Mouse (Mus musculus) left cerebral cortex, adult 18-20 months (tissue): ENCODE data around the gene Smug1. TPM values are rescaled to one million over a fixed set of nuclear protein-coding genes. Genes with fewer than 3 reads are reported as not detected.
A peak's percentile ranks its signal among the peaks of the same experiment; 100 is the strongest.

Experiments used
- DNase-seq, 2 experiments: peaks; one replicate each; pipeline ENCODE4 v3.0.0; 2021 to 2022; ENCODE audit warnings: low spot score in 2 of 2, mixed read lengths in 1 of 2
- total RNA-seq, 2 experiments: library from RNA; stranded (reverse); gene quantifications; 2 replicates each; pipeline ENCODE4 v1.2.3; 2021

Gene Smug1
- total RNA-seq, 2 experiments from 2014 or later, result 21.8 to 22.6 TPM

DNA sequence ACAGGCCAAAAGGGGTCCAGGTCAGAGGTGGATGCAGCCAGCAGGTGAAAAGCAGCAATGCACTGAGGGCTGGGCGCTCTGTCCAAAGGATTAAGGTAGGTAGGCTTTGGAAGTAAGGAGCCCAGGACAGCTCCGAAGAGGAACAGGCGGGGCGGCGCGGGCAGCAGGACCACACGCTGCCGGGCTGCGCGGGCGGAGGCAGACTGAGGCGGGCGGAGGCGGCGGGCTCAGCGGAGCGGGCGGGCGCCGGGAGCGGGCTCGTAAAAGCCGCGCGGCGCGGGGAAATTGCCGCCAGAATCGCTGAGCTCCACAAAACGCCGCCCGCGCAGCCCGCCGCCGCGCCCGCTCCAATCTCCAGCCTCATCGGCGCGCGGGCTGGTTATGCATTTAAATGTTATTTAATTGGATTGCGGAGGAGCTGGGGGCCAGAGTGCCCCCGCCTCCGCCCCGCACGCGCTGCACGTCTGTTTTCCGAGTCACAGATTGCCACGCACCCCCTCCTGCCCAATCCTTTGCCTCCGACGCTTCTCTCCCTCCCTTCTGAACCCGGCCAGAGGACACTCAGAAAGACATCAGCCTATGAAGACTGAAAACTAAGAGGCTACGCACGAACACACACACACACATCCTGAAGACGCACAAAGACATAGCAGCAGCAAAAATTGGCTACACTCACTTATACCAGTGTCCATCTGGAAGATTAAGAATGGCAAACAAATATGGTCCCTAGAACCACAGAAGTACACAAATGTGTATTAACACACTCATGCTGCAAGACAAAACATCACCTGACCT is 20.1 kb downstream of the Smug1 start:
- peak; percentile 70 to 83 for DNase-seq

DNA sequence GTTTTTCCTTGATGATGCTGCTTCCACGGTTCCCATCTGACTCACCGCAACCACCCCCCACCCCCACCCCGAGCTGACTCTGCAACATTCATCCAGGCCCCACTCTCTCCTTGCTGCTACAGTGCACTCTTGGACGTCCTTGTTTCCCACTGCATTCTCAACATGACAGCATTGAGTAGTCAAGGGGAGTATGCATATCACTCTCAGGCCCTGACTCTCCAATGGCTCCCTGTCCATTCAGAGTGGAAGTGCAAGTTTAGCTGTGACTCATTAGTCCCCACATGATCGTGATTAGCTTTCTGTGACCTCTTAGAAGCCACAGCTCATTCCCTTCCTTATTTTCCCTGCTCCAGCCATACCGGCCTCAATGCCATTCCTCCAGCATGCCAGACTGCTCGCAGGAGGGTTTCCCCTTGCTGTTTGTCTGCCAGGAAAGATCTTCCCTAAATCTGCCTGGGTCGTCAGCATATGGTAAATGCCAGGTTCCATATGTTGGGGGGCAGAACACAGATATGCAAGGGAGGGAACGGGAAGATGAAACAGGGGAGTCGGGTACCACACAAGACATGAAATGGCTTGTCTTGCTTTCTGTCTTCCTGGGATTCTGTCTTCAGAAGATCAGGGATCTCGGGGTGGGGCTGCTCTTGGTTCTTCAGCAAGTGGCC is 21.1 kb downstream of the Smug1 start:
- no peak for DNase-seq

DNA sequence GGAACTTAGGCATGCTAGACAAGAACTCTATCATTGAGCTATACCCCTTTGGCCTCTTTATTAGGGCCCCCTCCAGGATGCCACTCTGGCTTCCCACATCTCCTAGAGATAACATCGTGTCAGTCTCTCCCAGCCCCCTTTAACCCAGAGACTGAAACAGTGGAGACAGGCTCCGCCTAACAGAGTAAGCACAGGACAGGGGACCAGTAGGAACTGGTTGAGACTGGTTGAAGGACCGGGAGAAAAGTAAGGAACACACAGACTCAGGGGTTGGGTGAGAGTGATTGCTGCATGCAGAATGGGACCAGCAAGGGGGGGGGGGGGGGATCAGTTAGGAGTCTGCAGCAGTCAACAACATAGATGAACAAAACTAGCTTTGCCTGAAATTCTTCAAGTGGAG is 22.7 kb downstream of the Smug1 start:
- no peak for DNase-seq

DNA sequence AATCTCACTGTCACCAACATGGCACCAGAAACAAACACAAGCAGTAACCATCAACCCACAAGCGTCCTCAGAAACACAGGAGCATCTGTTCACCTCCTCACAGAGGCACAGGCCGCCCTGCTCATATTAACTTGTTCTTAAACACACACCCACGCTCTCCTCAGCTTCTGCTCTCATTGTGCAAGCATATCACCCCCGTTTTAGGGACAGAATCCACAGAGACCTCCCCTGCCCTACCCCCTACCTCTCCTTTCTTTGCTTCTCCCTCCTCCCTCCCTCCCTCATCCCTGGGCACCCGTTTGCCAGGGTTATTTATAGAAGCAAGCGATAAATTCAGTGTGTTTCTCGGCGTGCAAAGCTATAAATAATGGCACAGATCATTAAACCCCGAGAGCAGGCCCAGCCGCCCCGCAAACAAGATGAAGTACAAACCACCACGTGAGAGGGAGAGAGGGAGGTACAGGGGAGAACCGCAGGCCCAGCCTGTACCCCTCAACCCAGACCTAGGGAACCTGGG is 31.4 kb downstream of the Smug1 start:
- peak; percentile 18 to 53 for DNase-seq

DNA sequence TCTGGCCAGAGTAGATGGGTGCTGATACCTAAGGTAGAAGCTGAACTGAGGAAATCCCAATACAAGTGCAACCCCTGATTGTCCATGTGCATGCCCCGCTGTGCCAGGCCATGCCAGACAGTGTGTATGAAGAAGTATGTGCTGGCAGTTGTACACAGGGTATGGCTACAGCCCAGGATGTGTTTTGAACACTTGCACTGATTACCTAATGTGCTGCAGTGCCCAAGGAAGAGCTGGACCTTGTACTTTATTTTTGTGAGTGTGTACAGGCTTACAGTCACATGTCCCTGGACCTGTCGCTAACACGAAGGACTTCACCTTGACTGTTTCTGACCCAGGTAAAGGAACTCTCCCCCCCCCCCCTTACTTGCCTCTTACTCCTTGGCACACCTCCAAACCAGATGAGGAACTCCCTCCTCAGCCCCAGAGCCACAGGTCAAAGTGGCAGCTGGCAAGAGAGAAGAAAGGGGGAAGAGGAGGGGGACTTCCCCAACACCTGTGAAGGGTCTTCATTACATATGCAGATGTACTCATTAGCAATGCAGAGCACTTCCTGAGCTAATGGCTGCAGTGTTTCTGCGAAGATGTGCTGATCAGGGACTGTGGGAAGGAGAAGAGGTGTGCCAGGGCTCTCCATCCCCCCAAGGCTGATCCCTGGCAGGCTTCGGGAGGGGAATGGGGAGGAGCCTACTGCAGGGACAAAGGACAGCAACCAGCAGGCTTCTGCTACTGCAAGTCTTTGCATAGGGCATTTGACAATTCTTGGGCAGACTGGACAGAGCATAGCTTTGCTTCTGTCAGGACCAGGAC is 32.4 kb downstream of the Smug1 start:
- DNase-seq, result no peak

DNA sequence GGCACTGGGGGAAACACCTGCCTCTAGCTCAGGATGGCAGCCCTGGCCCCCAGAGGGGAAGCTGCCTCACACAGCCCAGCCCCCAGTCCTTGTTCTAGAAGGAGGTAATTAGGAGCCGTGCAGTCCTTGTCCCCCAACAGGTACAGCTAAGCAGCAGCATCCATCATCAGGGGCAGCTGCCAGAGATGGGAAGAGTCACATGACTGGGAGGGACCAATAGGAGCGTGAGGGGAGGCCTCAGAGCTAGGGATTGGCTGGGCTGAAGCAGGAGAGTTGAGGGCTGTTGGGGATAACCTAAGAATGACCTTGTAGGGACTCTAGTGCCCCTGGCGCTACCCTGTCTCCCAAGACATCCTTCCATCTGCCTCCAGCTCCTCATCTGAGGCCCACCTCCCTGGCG is 33.1 kb downstream of the Smug1 start:
- DNase-seq, result no peak

DNA sequence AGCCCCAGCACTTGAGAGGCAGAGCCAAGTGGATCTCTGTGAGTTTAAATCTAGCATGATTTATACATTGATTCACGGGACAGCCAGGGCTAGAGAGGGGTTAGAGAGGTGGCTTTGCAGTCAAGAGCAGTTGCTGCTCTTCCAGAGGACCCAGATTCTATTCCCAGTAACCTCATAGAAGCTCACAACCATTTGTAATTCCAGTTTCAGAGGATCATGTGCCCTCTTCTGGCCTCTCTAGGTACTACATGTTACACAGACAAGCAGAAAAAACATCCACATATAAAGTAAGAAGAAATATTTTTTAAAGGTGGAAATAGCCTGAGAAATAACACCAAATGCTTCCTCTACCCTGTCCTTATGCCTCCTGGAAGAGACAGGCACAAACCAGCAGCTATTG is 36.2 kb downstream of the Smug1 start:
- DNase-seq, result no peak

DNA sequence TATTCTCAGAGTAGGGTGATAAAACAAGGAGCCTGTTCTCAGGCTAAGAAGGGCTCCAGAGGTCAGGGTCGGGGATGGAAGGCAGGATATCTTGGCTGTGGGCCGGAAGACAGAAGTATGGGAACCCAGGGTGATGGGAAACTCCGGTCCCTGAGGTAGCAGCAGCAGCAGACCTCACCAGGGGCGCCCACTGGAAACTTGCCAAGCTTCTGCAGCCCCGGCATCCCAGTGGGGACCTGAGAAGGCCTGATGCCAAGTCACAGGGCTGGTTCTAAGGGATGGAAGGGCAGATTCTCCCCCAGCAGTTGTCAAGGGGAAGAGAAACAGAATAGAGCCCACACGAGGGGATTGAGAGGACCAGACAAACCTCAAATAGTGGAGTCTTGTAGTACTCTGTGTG is 37.6 kb downstream of the Smug1 start:
- no peak for DNase-seq

DNA sequence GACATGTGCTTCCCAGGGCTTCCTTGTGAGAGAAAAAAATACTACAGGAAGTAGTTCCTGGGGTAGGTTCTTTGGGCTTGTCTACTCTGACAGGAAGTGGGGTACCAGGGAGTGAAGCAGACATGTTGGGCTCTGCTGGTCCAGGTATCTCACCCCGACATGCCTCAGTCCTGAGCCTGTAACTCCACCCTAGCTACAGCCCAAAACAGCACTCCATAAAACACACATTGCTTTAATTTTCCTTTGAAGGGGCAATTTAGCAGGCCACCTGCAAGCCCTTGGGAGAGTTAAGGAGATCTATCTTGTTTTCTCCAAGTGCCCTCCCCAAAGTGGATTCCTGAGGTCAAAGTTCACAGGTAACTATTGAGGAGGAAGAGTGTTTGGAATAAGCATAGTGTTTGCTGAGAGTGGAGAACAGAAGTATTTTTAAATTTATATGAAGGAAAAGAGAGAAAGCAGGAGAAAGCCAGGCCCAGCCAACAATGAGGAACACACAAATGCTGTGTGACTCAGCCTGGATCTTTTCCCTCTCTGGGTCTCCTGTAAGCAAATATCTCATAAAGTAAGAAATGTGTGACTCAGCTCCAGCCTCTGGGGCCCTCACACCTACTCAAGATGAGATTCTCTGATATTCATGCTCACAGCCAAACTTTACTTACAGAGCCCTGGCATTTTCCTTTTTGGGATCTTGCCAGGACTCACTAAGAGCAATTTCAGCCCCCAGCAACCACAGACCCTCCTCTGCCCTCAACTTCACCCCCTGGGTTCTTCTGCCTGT is 38.6 kb downstream of the Smug1 start:
- DNase-seq, result no peak

DNA sequence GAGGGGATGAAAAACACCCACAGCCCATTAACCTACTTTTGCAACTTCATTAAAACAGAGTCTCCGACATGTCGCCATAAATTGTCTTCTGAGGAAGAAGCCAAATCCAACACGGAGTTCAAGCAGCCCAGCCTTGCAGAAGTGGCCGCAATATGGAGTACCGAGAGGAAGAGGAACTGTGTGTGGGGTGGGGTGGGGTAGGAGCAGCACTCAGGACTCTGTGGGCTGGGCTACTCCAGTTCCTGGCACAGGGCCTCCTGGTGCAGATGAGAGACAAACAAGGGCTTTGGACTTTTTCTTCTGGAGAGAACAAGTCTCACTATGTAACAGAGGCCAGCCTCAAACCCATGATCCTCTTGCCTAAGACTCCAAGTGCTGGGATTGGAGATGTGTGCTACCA is 40.9 kb downstream of the Smug1 start:
- DNase-seq, result no peak

DNA sequence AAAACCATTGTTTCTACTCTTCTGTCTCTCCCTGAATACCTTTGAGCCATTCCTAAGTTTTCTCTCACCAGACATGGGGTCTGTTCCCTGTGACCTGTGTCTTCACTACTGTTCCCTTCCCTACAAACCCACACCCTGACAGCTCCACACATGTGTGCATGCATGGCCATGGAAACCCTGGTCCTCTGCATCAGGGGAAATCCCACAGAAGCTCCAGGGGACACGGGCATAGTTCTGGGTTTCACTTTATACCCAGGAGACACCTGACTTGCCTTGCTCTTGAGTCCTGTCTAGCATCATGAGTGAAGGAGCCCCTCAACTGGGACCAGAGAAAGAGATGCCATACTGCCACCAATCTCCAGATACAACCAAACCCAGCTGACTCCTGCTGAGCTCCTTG is 42.6 kb downstream of the Smug1 start:
- DNase-seq, result no peak

DNA sequence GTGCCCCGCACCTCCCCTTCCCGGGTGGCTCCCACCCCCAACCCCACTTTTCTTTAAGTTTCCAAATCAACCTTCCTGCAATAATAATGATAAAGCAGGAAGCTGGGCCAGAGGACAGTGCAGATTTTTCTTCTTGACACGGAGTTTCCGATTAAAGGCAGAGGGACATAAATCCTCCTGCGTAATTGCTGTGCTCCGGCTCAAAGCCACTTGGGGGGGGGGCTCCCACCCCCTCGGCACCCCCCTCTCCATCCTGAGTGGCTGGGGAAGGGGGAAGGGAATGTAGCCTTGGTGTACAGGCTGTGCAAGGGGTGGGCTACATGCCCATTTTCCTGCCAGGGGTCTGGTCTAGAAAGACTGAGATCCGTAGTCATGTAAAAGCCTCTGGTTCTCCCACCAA is 43.5 kb downstream of the Smug1 start:
- no peak for DNase-seq

DNA sequence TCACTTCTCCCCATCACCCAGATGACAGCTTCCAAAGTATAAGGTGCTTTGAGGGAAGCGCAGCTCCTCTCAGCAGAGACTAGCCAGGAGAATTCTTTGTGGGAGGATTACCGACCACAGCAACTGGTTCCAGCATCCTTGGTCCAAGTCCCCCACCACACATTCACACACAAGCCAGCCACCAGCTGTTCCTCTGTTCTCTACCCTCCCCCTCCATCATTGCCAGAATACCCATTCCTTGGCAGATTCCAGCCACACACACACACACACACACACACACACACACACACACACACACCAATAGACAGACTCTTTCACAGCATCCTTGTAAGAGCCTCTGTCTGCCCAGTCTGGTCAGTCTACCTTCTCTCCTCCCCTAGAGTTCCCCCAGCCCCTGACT is 44.5 kb downstream of the Smug1 start:
- DNase-seq, result no peak

DNA sequence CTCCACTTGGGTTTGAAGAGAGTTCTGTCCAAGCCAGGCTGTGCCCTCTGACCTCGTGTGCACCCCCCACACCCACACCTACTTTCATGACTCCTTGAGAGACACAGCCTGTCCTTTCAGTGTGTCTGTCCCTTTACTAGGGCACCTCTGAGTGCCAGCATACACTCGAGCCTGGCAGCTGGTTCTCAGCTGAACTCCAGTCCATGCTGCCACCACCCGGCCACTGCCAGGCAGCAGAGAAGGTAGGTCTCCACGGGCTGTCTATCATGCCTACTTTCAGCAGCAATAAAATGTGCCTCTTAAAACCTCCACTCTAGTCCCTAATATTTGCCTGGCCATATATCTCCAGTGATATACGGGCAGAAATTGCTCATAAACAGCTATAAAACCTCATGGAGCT is 45.5 kb downstream of the Smug1 start:
- DNase-seq, result no peak

DNA sequence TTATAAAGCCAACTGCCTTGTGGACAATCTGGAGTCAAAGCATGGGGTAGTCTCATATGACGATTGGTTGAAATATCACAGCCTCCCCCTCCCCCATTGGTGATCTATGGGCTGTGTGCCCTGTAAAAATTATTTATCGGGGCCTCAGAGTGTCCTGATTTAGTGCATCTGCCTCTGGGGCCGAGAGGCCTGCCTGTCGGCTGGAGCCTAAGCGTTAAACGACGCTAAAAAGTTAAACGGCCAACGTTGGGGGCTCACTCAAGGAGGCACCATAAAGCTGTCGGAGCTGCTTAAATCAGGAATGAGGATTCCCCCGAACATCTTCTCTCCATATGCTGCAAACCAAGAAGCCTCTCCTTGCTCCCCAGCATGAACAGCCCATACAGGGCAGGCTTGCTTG is 46.3 kb downstream of the Smug1 start:
- no peak for DNase-seq

DNA sequence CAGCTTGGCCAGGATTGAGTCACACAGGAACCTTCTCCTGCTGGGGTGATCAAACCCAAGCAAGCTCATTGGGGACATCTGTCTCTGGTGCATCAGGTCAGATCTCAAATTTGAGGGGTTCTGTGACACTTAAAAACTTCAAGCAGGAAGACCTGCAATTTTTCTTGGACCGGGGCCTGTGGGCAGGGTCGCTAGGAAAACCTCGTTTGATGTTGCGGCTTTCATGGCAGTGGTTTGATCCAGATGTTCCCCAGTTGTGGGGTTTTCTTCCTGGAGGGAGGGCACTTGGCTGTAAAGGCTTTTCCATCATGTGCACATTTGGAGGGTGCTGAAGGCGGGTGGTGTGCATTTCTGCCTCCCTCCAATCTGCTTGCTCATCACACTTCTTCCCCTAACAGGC is 51.2 kb downstream of the Smug1 start:
- DNase-seq, result no peak

DNA sequence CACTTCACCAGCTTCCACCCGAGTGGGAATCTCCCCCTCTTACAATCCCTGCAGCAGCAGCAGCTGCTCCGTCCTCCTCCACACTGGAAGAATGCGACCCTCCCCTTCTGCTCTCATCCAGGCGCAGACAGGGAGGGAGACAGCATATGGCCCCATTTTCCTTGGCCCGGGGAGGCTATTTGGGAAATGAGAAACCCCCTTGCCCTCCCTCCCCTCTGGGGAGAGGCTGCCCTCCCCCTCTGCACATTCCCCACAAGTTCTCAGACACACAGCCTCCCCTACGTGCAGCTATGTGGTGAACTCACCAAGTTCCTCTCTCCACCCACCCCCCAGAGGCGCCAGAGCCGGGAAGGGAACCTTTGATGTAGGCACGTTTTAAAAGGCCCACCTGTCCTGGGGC is 51.6 kb downstream of the Smug1 start:
- DNase-seq, result no peak

DNA sequence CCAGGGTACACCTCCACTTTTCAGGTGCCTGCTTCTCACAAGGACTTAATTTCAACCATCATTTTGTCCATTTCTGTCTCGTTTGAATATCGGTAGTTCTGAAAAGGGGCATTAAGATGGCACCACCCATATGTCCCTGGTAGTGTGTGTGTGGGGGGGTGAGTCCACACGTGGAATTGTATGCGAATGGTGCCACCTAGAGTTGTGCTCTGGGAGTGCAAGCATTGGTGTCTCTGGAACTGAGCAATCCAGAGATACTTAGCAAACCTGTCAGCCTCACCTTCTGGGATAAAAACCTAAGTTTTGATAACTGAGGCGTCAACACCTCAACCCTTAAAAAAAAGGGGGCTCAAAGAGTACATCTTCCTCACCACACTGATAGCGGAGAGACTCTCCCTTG is 53.8 kb downstream of the Smug1 start:
- DNase-seq, result no peak

DNA sequence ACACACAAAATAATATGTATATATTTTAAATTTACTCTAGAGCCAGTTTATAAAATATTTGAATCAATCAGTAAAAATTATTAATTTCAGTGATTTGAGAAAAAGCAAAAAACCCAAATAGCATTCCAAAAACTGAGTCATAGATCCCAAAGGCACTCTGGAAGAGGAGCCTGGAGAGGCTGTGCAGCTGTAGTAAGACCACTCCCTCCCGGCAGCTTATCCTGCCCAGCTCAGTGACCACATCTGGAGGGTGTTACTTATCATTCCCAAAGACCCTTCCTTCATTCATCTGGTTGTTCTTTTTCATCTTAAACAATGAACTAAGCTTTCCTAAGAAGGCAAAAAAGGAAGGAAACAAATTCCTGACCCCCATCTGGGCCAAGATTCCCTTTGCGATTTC is 54.6 kb downstream of the Smug1 start:
- no peak for DNase-seq

DNA sequence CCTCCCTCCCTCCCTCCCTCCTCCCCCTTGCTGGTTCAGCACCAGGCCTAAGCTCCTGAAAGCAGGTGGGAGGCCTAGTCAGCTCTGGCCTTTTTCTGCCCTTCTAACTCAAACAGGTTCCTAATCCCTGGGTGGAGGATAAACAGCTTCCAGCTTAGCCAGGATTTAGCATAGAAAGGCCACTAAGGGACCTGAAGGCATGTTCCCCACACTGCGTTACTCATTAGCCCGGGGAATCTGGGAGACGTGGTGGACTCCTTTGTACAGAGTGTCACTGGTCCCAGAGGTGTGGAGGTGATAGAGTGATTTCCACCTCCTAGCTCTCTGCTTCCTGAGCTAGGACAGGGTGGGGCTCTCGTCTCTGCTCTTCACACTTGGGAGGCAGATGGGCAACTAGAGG is 57.0 kb downstream of the Smug1 start:
- DNase-seq, result no peak

DNA sequence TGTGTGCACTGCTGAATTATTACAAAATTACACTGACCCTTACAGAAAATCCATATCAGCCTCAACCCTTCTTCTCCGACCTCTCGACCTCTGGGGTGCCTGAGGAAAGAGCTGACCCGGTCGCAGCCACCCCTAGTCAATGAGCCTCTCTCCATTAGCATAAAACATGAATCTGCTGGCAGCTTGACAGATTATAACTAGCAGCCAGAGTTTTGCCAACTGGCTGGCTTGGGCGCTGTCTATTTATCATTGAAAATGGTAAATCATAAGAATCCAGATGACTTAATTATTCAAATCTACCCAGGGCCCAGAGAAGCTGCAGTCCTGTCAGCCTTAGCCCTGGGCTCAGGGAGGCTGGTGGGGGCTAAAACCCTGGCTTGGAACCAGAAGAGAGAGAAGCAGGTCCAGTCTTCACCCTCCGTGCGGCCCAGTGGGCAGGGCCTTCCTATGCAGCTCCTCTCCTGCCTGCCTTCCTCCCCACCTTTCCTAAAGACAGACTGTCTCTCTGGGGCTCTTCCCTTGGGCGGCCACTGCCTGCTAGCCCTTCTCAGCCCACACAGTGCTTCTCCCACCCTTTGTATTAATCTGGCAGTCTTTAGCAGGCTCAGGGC is 58.7 kb downstream of the Smug1 start:
- DNase-seq, result no peak
